Mouse (Mus musculus) forebrain, postnatal 0 days (tissue): Measurements from ENCODE around the gene Exoc2. TPM values are rescaled to one million over a fixed set of nuclear protein-coding genes. Genes with fewer than 3 reads are reported as not detected.
A peak's percentile ranks its signal among the peaks of the same experiment; 100 is the strongest.

Source experiments
- ATAC-seq: fragments of 200-750 bp; cut with Nextera tagmentation; 2 replicates; pipeline ENCODE4 v1.8.0; 2017; ENCODE audit warnings: mild to moderate bottlenecking, moderate library complexity
- DNase-seq: peaks from one replicate; pipeline ENCODE4 v3.0.0-alpha.2; 2015
- H3K27ac ChIP-seq: fragments of 300-500 bp; sonication (generic); 2 replicates; pipeline ENCODE4 v1.5.1; 2014; ENCODE audit warnings: low read depth, mild to moderate bottlenecking, antibody characterized with exemption, low read length, moderate library complexity, mixed read lengths
- H3K27me3 ChIP-seq: fragments of 300-500 bp; sonication (generic); 2 replicates; pipeline ENCODE4 v1.6.1; 2014; ENCODE audit warnings: mild to moderate bottlenecking, low read length, mixed read lengths; ENCODE audit not compliant: insufficient read depth
- H3K36me3 ChIP-seq: fragments of 300-500 bp; sonication (generic); 2 replicates; pipeline ENCODE4 v1.6.1; 2014; ENCODE audit warnings: mild to moderate bottlenecking, moderate library complexity; ENCODE audit not compliant: insufficient read depth
- H3K4me1 ChIP-seq: fragments of 300-500 bp; sonication (generic); 2 replicates; pipeline ENCODE4 v1.6.1; 2014; ENCODE audit warnings: antibody characterized with exemption; ENCODE audit not compliant: insufficient read depth
- H3K4me2 ChIP-seq: fragments of 300-500 bp; sonication (generic); 2 replicates; pipeline ENCODE4 v1.6.1; 2014; ENCODE audit warnings: low read depth, mild to moderate bottlenecking, moderate library complexity
- H3K4me3 ChIP-seq: fragments of 300-500 bp; sonication (generic); 2 replicates; pipeline ENCODE4 v1.5.1; 2014; ENCODE audit warnings: low read depth, low read length, mixed read lengths
- H3K9ac ChIP-seq: fragments of 300-500 bp; sonication (generic); 2 replicates; pipeline ENCODE4 v1.6.1; 2014; ENCODE audit warnings: mild to moderate bottlenecking
- H3K9me3 ChIP-seq: fragments of 300-500 bp; sonication (generic); 2 replicates; pipeline ENCODE4 v1.6.1; 2016; ENCODE audit warnings: low read length
- CTCF ChIP-seq: sonication (generic); IDR thresholded peaks from 2 replicates; pipeline ENCODE4 v1.5.1; 2016; ENCODE audit warnings: antibody characterized with exemption, control low read depth, low read depth
- WGBS: fragments of 180-500 bp; shearing (Covaris S2); extraction: QIAGEN DNeasy Blood & Tissue Kit; methylation state at CpG from one replicate; pipeline ENCODE4 v1.1.7; 2014; 5-methylcytosine and 5-hydroxymethylcytosine counted together
- polyA plus RNA-seq: library from polyadenylated mRNA; unstranded; fragments of >200 nt; fragmentation: Nextera tagmentation; extraction: Ambion mirVana; gene quantifications from 2 replicates; pipeline ENCODE4 v1.2.1, GENCODE M21; 2015
- total RNA-seq: library from RNA; depleted of rRNA; stranded (reverse); fragments of >200 nt; gene quantifications from 2 replicates; pipeline ENCODE4 v1.2.3, GENCODE M21; 2014

Gene Exoc2
- total and polyA plus RNA-seq, 2 experiments from 2014 or later, result 44.0 to 69.5 TPM

- no peak overlapping the region for H3K4me3 ChIP-seq
- whole genome bisulfite sequencing, result 67% methylated on average over 10 of the region's 10 CpGs
- H3K36me3 ChIP-seq, result no peaks in the 10 kb centered on the region
- H3K27me3 ChIP-seq, result no peaks in the 10 kb centered on the region; the same call in 1 of the 2 replicates
- no peak overlapping the region for H3K4me2 ChIP-seq
- no peaks in the 10 kb centered on the region for H3K4me1 ChIP-seq
- no peak for DNase-seq
- no peak overlapping the region for H3K9ac ChIP-seq
- no peaks in the 10 kb centered on the region for H3K9me3 ChIP-seq
- TF ChIP-seq CTCF, result no peak
- ATAC-seq, result no peak
- H3K27ac ChIP-seq, result no peak overlapping the region
Measured at GRCm38 (mm10) chr13:30986934-30987455, 13.1 kb upstream of the Exoc2 start.

GRCm38 (mm10) chr13:30985598-30986466, 11.9 kb upstream of the Exoc2 start:
- 15% methylated on average over 27 of the region's 27 CpGs for WGBS

GRCm38 (mm10) chr13:30985275-30985597, 11.3 kb upstream of the Exoc2 start:
- no peak overlapping the region for H3K27ac ChIP-seq
- H3K4me2 ChIP-seq, result peak overlapping the region; percentile 44
- ATAC-seq (no peak), DNase-seq (peak; percentile 64)
- H3K9me3 ChIP-seq, result no peaks in the 10 kb centered on the region
- H3K9ac ChIP-seq, result peak overlapping the region; percentile 18; the same call in 1 of the 2 replicates
- no peaks in the 10 kb centered on the region for H3K4me1 ChIP-seq
- peak overlapping the region; percentile 26 for H3K4me3 ChIP-seq
- no peaks in the 10 kb centered on the region; the same call in 1 of the 2 replicates for H3K27me3 ChIP-seq
- H3K36me3 ChIP-seq, result no peaks in the 10 kb centered on the region
- TF ChIP-seq CTCF, result no peak
- 19% methylated on average over 13 of the region's 13 CpGs for WGBS

More at GRCm38 (mm10) chr13:30985598-30986466, 11.9 kb upstream of the Exoc2 start:
- no peaks in the 10 kb centered on the region for H3K9me3 ChIP-seq
- H3K27me3 ChIP-seq, result no peaks in the 10 kb centered on the region; the same call in 1 of the 2 replicates
- DNase-seq (peak; percentile 20), ATAC-seq (peak; percentile 89)
- H3K27ac ChIP-seq, result peak overlapping the region; percentile 46; the same call in 1 of the 2 replicates
- TF ChIP-seq CTCF, result no peak
- H3K4me2 ChIP-seq, result peak overlapping the region; percentile 44
- H3K4me3 ChIP-seq, result peak overlapping the region; percentile 26
- peak overlapping the region; percentile 18 for H3K9ac ChIP-seq
- H3K36me3 ChIP-seq, result no peaks in the 10 kb centered on the region
- H3K4me1 ChIP-seq, result no peaks in the 10 kb centered on the region

GRCm38 (mm10) chr13:30981666-30982065, 7.8 kb upstream of the Exoc2 start:
- DNase-seq (no peak), ATAC-seq (no peak)
- Histone ChIP-seq H3K4me3 (no peak overlapping the region), H3K27ac (no peak overlapping the region), H3K36me3 (no peaks in the 10 kb centered on the region), H3K4me1 (0 out of 2 replicates have a peak, but pooled peaks cover 4% of the 10 kb centered on the region), H3K27me3 (no peaks in the 10 kb centered on the region; the same call in 1 of the 2 replicates), H3K9ac (no peak overlapping the region), H3K9me3 (no peaks in the 10 kb centered on the region), H3K4me2 (no peak overlapping the region)
- peak; percentile 49 for TF ChIP-seq CTCF
- 76% methylated on average over 1 of the region's 1 CpGs for WGBS

- H3K4me2 ChIP-seq, result no peak overlapping the region
- no peak for TF ChIP-seq CTCF
- H3K9ac ChIP-seq, result no peak overlapping the region
- H3K27ac ChIP-seq, result no peak overlapping the region
- H3K9me3 ChIP-seq, result no peaks in the 10 kb centered on the region
- H3K36me3 ChIP-seq, result no peaks in the 10 kb centered on the region
- WGBS, result 18% methylated on average over 4 of the region's 4 CpGs
- ATAC-seq, result no peak
- DNase-seq, result peak; percentile 36
- no peaks in the 10 kb centered on the region for H3K27me3 ChIP-seq
- no peak overlapping the region for H3K4me3 ChIP-seq
- H3K4me1 ChIP-seq, result 0 out of 2 replicates have a peak, but pooled peaks cover 4% of the 10 kb centered on the region
Measured at GRCm38 (mm10) chr13:30978224-30978623, 4.3 kb upstream of the Exoc2 start.

- 52% methylated on average over 8 of the region's 8 CpGs for WGBS
- Histone ChIP-seq H3K27me3 (no peaks in the 10 kb centered on the region), H3K4me1 (peaks cover 12% of the 10 kb centered on the region; the same call in 1 of the 2 replicates), H3K36me3 (no peaks in the 10 kb centered on the region), H3K9ac (no peak overlapping the region), H3K4me2 (no peak overlapping the region), H3K27ac (no peak overlapping the region), H3K4me3 (no peak overlapping the region), H3K9me3 (no peaks in the 10 kb centered on the region)
- no peak for TF ChIP-seq CTCF
- no peak for ATAC-seq
- DNase-seq, result no peak
Measured at GRCm38 (mm10) chr13:30976536-30977084, 2.7 kb upstream of the Exoc2 start.

GRCm38 (mm10) chr13:30974247-30974630, 346 bp upstream of the Exoc2 start:
- WGBS, result 24% methylated on average over 5 of the region's 5 CpGs
- peaks cover 12% of the 10 kb centered on the region; the same call in 1 of the 2 replicates for H3K4me1 ChIP-seq
- peak overlapping the region; percentile 65 for H3K4me2 ChIP-seq
- peak overlapping the region; percentile 98 for H3K9ac ChIP-seq
- no peak for TF ChIP-seq CTCF
- peak overlapping the region; percentile 85; the same call in 1 of the 2 replicates for H3K27ac ChIP-seq
- DNase-seq (no peak), ATAC-seq (peak; percentile 36)
- no peaks in the 10 kb centered on the region for H3K36me3 ChIP-seq
- no peaks in the 10 kb centered on the region for H3K27me3 ChIP-seq
- H3K4me3 ChIP-seq, result peak overlapping the region; percentile 95
- no peaks in the 10 kb centered on the region for H3K9me3 ChIP-seq
